Mouse (Mus musculus) layer of hippocampus, adult 11-12 months (tissue): ENCODE data around the gene Ercc1.

Source experiments
- DNase-seq: peaks from one replicate; pipeline ENCODE4 v3.0.0; 2022; ENCODE audit warnings: low spot score

Ercc1 gene

GRCm38 (mm10) chr7:19337122-19337521 lies 7.5 kb upstream of the Ercc1 start:
- no peak for DNase-seq

- DNase-seq, result no peak
Observed at GRCm38 (mm10) chr7:19338060-19338459, 6.5 kb upstream of the Ercc1 start.

- DNase-seq, result no peak
Observed at GRCm38 (mm10) chr7:19338596-19338995, 6.0 kb upstream of the Ercc1 start.

GRCm38 (mm10) chr7:19341250-19341649 lies 3.3 kb upstream of the Ercc1 start:
- DNase-seq, result no peak

- no peak for DNase-seq
Observed at GRCm38 (mm10) chr7:19341761-19342409, 2.7 kb upstream of the Ercc1 start.

GRCm38 (mm10) chr7:19342481-19343027 lies 2.0 kb upstream of the Ercc1 start:
- DNase-seq, result peak; percentile 89

GRCm38 (mm10) chr7:19343210-19343808 lies 1.3 kb upstream of the Ercc1 start:
- DNase-seq, result peak; percentile 80

GRCm38 (mm10) chr7:19344938-19345471 lies 427 bp downstream of the Ercc1 start:
- peak; percentile 95 for DNase-seq

- no peak for DNase-seq
Observed at GRCm38 (mm10) chr7:19349188-19349915, 4.8 kb downstream of the Ercc1 start.

GRCm38 (mm10) chr7:19350221-19350620 lies 5.6 kb downstream of the Ercc1 start:
- no peak for DNase-seq

GRCm38 (mm10) chr7:19354991-19355390 lies 10.4 kb downstream of the Ercc1 start:
- no peak for DNase-seq

GRCm38 (mm10) chr7:19356311-19356710 lies 11.7 kb downstream of the Ercc1 start:
- no peak for DNase-seq

GRCm38 (mm10) chr7:19357381-19358375 lies 13.1 kb downstream of the Ercc1 start:
- no peak for DNase-seq

- DNase-seq, result no peak
Observed at GRCm38 (mm10) chr7:19358634-19359033, 14.1 kb downstream of the Ercc1 start.

GRCm38 (mm10) chr7:19359299-19359891 lies 14.8 kb downstream of the Ercc1 start, which contains the start of the genes Cd3eap and Ppp1r13l:
Gene Cd3eap (minus strand): TSS chr7:19359483.
Gene Ppp1r13l (plus strand): TSS chr7:19359749.
- DNase-seq, result peak; percentile 90

GRCm38 (mm10) chr7:19359892-19360641 lies 15.5 kb downstream of the Ercc1 start:
- DNase-seq, result peak; percentile 74

GRCm38 (mm10) chr7:19360944-19361343 lies 16.4 kb downstream of the Ercc1 start:
- peak; percentile 90 for DNase-seq

- peak; percentile 79 for DNase-seq
Observed at GRCm38 (mm10) chr7:19361720-19362119, 17.1 kb downstream of the Ercc1 start.

GRCm38 (mm10) chr7:19362276-19362675 lies 17.7 kb downstream of the Ercc1 start:
- DNase-seq, result no peak

- DNase-seq, result peak; percentile 52
Observed at GRCm38 (mm10) chr7:19363881-19364280, 19.3 kb downstream of the Ercc1 start.
